Mouse (Mus musculus): Measurements from ENCODE around the gene Mum1.

DNA sequence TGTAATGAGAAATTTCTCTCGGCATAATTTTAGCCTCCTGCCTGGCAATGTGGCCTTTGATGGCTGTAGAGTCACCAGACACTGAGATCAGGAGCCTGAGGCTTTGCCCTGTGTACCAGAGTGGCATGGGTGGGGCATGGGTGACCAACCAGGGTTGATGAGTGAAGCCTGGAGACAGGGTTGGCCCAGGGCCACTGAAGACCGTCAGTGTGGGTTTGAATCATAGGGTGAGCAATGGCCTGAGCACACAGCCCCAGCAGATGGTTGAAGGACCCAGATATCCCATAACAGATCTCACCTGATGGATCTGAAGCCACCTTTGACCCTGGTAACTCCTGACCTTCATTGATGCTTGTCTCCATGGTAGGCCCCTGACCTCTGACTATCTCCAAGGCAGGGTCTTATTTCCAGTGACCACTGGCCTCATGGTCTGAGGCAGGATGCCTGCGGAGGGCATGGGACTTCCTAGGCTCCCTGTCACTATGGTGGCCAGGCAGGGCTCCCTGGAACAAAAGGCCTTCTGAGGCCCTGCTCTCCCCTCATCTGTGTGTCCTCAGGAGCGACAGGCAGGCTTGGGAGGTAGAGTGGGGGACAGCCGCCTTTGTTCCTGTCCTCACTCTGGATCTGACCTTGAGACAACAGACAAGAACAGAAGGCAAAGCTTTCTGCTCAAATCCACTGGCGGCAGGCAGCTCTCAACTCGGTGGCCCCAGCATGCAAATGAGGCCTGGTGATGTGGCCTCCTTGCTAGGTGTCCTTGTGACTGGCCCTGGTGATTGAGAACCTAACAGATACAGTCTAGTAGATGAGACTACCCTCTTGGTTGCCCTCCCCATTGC, 48.6 kb upstream of the Mum1 start:
- TF ChIP-seq POLR2A (IDR thresholded peaks at IDR 0.05; ENCODE audit: insufficient read depth, low read depth, low read length) = no peak
- no peak for TF ChIP-seq CTCF (IDR thresholded peaks at IDR 0.05; ENCODE audit: insufficient read depth, low read depth, low read length)

Measured in olfactory bulb, adult 2 months (tissue).